Mouse (Mus musculus) testis, adult 2 months (tissue): ENCODE results near the gene Sik2.

Experiments
- CTCF ChIP-seq: fragments of 200-500 bp; IDR thresholded peaks from 2 replicates; pipeline ENCODE4 v1.5.1; 2012; ENCODE audit warnings: low read depth, mild to moderate bottlenecking, inconsistent platforms, low read length, moderate library complexity; ENCODE audit not compliant: control insufficient read depth, insufficient read depth, insufficient replicate concordance
- POLR2A ChIP-seq: fragments of 200-500 bp; IDR thresholded peaks from 2 replicates; pipeline ENCODE4 v1.6.1; 2012; ENCODE audit warnings: low read depth, mild to moderate bottlenecking, inconsistent platforms, low read length, moderate library complexity; ENCODE audit not compliant: control insufficient read depth

DNA sequence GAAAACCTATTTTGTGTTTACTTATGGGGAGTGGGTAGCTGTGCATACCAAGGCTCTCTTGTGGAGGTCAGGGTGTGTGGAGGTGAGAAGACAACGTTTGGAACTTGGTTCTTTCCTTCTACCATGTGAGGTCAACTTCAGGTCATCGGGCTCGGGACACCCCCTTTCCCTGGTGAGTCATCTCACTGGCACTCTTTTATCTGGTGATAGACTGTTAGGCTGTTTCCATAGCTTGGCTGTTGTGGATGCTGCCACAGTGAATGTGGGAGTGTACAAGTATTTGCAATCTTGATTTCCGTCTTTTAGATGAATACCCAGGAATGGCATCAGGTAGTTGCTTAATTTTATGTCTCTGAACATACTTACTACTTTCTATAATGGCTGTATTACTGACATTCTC is 6.9 kb upstream of the Sik2 start:
- TF ChIP-seq POLR2A (no peak), CTCF (no peak)
